Mouse (Mus musculus) liver, embryonic 14.5 days (tissue): Measurements from ENCODE around the gene Calu.

Experiments
- CTCF ChIP-seq: IDR thresholded peaks from 2 replicates; pipeline ENCODE4 v1.5.1; 2016; ENCODE audit warnings: antibody characterized with exemption, low read depth, control low read depth
- EP300 ChIP-seq: IDR thresholded peaks from 2 replicates; pipeline ENCODE4 v1.6.1; 2016; ENCODE audit warnings: antibody characterized with exemption, low read depth

- no peak for TF ChIP-seq CTCF
- TF ChIP-seq EP300: no peak
Measured at GRCm38 (mm10) chr6:29365277-29365676, 17.4 kb downstream of the Calu start.
